Mouse (Mus musculus) layer of hippocampus, adult 9-11 months (tissue): Measurements from ENCODE around the gene Arid3a.
"Not testable (repeated sequence)": the region's sequence is repeated elsewhere in the genome, so short reads cannot be mapped to it uniquely, and the experiment has no call there.

Experiments
- DNase-seq: peaks from one replicate; pipeline ENCODE4 v3.0.0; 2022

Gene Arid3a

DNA sequence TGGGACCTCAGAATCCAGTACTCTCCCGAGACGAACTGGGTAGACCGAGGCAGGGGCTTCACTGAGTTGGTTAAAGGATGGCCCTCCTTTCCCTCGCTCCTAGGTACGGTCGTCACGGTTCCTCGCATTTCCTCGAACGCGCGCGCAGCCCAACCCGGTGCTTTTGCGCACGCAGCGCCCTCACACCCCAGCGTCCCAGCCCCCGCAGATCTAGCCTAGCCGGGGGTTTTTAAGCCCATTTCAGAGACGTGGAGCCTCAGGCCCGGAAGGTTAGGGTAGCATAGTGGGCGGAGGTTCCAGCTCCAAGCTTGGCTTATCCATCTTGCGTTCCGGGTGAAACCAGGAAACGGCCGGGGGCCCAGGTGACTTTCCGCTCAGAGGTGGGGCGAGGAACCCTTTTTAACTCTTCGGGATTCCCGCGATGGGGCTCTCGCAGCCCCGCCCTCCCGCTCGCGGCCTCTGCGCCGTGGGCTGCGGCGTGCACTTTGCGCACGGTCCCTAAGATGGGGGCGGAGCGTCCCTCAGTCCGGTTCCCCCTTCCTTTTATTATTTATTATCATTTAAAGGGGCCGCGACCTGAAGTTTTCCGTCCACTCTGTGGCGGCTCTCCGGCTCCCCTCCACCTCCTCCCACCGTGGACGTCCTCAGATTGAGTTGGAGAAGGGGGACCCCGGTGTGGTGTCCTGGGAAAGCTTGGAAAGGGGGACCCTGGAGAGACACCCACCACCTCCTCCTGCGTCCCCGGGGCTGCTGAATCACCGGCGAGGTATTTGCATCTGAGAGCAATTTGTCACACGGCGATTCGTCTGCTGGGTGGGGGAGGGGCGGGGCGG, at the start of gene Arid3a:
Gene Arid3a (plus strand): TSS at position 553 of the 833 bp plus-strand sequence.
- peak; percentile 87 for DNase-seq

DNA sequence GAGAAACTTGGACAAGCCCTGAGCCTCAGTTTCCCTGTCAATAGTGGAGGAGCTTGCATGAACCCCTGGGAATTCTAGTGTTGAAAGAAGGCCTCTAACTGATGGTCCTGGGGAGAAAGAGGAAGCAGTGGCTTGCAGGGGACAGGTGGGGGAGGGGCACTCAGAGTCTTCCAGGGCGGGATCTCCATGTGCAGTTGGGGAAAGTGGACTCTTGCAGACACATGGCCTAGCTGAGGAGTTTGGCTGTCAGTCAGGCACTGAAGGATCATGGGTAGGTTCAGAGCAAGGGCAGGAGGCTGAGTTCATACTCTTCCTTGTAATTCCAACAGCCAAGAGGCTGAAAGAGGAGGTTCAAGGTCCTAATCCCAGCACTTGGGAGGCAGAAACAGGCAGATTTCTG, 49.7 kb upstream of the Arid3a start:
- no peak for DNase-seq

DNA sequence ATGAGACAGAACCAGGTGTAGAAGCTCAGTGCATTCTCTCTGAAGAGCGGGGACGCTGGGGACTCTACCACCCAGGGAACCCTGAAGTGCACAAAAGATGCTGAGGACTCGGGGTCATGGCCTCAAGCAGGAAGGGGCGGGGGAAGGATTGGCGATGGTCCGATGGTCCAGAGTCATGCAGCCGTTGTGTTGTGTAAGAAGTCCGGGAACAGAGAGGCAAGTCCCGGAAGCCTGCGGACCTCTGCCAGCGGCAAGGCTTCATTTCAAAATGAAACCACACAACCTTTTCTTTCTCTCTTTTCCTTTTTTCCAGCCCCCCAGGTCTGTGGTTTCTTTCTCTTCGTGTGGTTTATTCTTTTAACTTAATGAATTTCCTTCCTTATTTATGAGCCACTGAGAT, 49.1 kb upstream of the Arid3a start:
- no peak for DNase-seq

DNA sequence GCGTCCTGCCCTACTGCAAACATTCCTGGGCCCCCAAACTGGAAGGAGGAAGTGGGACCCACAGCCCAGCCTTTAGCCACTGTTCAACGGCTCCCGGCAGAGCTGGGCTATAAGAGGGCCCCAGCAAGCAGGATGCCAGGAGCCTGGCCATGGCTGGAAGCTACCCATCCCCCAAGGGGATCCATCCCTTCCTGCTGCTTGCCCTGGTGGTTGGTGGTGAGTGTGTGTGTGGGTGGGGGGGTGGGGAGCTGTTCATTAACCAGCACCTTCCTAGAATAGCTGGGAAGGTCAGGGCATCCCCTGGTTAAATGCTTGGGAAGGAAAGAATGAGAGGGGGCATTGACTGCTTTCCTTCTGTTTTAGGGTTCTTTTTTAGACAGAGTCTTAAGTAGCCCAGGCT, 47.3 kb upstream of the Arid3a start:
- DNase-seq, result no peak

DNA sequence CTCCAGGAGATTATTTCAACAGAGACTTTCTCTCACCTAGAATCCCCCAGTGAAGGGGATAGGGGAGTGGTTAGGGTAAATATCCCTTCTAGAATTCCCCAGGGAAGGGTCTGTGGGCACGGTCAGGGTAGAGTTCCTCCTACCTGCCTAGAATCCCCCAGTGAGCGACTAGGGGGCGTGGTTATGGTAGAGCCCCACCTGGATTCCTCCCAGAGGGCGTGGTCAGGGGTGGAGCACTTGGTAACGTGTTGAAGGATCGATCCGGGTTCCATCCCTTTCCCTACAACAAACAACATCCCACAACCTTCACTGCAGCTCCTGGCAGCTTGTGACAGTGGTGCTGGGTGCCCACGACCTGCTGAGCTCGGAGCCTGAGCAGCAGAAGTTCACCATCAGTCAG, 46.1 kb upstream of the Arid3a start:
- DNase-seq, result no peak

DNA sequence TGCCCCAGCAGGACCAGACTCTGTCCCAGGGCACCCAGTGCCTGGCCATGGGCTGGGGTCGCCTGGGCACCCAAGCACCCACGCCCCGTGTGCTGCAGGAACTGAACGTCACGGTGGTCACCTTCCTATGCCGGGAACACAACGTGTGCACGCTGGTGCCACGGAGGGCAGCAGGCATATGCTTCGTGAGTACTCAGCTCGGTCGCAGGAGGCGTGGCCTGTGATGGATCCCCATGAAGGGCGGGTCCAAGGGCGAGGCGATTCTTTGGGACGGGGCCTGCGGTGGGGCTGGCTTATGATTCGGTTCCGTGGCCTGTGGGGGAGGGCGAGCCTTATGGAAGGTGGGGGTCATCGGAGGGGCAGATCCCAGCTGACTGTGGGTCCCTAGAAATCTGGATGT, 44.9 kb upstream of the Arid3a start:
- DNase-seq, result no peak

DNA sequence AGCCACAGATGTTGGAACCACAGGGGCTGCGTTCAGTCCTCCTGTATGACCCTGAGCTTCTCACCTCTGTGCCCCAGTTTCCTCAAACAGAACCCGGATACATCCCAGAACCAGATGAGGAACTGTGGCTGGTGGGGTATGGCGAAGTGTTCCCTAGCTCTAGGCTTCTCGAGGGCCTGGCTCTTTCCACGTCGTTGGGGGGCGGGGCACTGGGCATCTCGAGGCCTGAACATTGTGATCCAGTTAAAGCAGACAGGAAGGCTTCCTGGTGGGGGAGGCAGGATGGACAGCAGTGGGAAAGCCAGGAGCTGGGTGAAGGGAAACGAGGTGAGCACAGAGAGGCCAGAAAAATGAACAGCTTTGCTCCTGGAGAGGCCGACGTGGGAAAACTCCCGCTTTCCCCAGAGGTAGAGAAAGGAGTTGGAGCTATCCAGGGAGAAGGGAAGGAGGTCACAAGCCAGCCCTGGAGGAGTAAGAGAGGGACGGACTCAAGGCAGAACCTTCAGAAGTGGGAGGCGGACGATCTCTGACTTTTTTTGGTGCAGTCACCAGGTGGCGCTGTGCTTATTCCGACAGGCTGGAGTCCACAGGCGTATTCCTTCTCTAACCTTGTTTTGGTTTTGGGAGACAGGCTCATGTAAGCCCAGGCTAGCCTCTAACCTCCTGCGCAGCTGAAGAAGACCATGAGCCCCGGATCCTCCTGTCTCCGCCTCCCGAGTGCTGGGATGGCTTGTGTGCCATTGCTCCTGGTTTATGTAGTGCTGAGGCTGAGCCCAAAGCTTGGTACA, 43.4 kb upstream of the Arid3a start:
- DNase-seq, result peak; percentile 77

DNA sequence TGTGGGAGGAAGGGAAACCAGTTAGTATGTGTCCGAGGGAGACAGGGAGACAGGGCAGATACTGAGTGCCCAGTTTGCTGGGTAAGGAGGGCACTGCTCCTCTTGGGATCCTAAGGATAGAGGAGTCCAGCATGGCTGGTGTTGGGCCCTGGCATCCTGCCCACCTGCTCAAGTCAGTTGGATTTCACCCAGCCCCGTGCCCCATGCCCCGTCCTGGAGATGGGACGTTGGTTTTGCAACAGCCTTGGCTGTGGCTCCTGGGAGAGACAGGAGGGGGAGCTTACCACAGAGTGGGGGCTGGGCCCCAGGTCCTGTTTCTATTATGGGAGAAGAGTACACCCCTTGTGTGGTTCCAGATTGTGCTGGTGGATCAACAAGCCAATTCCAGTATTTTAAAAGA, 42.4 kb upstream of the Arid3a start:
- DNase-seq, result no peak

DNA sequence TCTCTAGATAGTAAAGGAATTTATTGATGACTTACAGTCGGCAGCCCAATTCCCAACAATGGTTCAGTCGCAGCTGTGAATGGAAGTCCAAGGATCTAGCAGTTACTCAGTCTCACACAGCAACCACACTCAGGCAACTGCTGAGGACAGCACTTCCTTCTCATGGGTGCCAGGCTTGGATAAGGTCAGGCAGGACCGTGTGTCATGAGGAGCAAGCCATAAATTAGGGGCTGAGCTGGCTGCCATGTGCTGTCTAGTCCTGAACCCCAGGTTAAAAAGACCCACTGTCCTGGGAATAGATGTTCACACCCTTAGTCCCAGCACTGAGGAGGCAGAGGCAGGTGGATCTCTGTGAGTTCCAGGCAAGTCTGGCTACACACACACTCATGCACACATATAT, 41.9 kb upstream of the Arid3a start:
- not testable (repeated sequence) for DNase-seq

DNA sequence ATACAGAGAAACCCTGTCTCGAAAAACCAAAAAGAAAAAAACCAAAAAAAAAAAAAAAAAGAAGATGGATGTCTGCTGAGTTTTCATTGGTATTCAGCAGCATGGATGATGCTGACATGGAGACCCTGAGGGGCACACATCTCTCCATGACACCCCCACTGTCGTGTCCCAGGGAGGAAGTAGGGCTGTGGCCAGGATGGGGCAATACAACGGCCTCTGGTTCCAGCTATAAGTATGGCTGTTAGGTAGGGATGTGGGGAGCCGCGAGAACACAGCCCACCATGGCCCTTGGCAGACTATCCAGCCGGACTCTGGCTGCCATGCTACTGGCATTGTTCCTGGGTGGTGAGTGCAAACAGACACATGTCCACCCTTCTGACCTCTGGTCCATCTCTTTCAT, 40.8 kb upstream of the Arid3a start, which contains the start of gene Elane:
Gene Elane (plus strand): TSS at position 194 of the 400 bp plus-strand sequence.
- DNase-seq, result no peak

DNA sequence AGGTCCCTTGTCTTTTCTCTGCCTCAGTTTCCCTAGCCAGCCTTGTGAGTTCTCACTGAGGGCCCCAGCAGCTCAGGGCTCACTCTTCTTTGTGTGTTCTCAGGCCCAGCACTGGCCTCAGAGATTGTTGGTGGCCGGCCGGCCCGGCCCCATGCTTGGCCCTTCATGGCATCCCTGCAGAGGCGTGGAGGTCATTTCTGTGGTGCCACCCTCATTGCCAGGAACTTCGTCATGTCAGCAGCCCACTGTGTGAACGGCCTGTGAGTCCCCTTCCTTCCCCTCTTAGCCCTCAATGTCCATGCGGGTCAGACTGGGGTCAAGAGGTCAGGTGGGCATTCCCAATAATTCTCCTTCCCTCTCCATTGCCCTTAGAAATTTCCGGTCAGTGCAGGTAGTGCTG, 40.2 kb upstream of the Arid3a start:
- no peak for DNase-seq

DNA sequence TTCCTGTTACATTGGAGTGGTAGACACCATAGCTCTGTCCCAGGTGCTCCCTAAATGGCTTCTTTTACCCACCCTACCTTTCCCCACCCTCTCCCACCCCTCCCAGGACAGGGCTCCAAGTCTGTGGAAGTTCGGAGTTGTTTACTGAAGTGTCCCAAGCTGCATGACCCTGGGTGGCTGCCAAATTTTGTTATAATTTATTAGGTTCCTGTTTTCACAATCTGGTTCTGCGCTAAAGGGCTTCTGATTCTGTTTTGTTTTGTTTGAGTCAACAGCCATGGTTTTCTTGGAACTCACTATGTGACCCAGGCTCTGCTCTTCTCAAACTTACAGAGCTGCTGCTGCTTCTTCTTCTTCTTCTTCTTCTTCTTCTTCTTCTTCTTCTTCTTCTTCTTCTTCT, 37.5 kb upstream of the Arid3a start:
- no peak for DNase-seq

DNA sequence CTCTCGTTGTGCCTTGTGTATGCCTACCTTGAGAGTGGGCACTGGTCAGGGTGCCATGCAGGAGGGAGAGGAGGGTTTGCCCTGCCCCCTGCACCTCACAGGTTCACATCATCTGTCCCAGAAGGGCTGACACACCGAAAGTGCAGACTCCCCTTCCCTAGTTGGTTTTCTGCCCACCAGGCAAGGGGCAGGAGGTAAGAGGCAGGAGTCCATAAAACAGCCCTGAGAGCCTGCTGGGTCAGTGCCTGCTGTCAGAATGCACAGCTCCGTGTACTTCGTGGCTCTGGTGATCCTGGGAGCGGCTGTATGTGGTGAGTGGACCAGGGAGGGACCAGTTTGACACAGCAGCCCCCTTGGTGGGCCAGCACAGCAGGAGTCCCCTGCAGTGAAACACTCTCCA, 36.2 kb upstream of the Arid3a start, which contains the start of gene Cfd:
Gene Cfd (plus strand): TSS at position 184 of the 400 bp plus-strand sequence.
- no peak for DNase-seq

DNA sequence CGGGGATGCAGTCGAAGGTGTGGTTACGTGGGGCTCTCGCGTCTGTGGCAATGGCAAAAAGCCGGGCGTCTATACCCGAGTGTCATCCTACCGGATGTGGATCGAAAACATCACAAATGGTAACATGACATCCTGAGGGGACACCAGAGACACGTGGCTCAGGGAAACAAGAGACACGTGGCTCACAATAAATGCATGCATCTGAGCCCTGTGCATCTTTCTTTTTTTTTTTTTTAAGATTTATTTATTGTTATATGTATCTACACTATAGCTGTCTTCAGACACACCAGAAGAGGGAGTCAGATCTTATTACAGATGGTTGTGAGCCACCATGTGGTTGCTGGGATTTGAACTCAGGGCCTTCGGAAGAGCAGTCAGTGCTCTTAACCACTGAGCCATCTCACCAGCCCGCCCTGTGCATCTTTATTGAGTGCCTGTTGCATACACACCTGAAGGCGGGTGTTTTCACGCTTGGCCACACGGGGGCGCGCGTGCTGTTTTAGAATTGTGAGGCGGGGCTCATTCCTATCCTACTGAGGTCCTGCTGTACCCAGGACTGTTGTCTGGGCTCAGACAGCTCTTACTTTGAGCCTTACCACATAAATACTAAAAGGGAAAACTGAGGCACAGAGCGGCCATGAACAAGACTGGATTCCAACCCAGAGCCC, 34.3 kb upstream of the Arid3a start:
- DNase-seq, result peak; percentile 69

DNA sequence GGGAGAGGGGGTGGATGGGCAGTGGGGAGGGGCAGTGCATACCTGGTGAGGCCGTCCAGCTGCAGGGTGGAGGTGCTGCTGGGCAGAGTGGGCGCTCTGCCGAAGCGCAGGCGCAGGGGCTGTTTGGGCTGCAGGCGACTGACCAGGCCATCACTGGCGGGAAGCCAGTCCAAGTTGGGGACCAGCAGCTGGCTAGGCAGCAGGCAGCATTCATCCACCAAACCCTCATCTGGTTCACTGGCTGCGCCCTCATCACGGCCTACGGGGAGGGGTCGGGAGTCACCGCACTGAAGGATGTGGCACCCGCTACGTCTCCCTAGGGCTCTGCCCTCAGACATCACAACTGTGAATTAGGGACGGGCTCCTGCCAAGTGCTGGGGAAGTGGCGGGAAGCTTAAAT, 30.5 kb upstream of the Arid3a start:
- no peak for DNase-seq

DNA sequence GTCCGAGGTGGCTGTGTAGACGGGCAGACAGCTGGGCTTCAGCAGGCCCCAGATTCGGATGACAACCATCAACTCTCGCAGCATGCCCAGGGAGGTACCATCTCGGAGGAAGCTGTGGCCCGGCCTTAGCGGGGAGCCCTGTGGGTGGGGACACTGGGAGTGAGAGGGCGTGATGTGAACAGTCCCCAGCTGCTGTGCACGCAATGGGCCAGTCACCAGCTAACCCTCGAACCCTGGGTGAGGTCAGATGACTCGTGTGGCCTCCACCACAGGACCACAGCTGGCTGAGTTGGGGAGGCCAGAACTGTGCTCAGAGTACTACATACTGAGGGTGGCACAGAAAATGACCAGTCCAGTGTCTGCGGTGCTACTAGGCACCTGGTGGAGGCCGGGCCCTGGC, 30.0 kb upstream of the Arid3a start:
- DNase-seq, result no peak

DNA sequence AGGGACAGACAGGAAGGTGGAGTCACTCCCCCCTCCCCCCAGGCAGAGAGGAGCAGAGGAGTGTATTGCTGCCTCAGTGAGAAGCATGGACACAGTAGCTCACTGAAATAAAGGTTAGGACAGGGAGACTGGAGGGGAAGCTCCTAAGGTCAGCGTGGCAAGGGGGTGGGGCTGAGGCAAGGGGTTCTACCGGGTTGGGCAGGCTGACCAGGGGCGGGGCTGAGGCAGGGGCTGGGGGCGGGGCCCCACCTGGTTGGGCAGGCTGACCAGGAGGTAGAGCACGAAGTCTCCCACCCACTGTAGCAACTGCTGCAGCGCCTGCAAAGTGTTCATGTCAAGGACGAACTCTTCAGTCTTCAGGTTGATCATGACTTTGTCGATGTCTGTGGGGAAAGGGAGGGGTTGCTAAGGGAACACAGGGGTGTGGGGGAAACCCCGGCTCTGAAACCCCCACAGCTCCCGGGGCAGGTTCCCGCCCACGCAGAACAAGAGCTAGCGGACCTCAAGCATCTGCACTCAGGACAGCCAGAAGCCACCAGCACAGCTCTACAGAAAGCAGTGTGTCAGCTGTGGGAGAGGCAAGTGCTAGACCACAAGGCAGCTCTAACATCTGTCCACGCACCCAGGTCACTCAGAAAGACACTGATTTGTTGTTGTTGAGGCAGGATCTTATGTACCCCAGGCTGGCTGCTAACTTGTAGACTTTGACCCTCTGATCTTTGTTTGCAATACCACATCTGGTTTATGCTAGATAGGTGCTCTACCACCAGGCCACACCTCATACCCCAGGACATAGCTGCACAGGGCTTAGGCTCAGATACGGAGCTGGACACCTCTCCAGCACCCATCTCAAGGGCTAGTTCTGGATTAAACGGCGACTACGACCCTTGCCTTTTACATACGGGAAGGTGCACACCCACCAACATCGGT, 29.3 kb upstream of the Arid3a start:
- no peak for DNase-seq

DNA sequence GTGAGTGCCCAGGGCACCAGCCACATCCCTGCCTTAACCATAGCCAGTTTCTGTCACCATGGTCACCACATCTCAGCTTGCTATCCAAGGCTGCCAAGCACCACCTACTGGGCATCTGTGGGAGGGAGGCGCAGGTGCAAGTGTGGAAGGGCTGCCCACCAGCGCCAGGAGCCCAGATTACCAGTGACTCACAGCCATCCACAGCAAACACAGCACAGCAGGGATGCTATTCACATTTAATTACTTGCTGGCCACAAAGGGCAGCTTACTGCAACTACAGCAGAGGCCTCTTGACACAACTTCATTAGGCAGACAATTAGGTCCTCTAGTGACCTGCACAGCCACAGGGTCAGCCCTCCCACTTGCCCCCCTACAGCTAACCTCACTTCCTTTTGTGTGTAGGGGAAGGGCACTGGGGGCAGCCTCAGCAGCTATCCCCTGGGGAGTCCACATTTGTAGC, 25.9 kb upstream of the Arid3a start:
- DNase-seq, result peak; percentile 93

DNA sequence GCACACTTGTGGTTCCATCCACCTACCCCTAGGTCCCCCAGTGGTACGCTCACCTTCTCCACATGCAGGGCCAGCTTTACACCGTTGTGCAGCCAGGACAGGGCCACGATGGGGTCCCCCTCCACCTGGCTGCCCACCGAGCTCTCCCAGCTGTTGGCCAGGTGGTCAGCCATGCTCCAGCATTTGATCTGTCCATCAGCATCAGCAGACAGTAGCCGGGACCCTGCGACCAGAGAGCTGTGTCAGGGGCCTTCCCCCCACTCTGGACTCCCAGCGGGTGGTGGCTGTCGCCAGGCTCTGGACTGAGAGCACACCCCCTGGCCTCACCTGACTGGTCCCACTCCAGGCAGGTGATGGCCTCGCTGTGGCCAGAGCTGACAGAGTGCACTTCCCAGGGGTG, 20.1 kb upstream of the Arid3a start:
- no peak for DNase-seq

DNA sequence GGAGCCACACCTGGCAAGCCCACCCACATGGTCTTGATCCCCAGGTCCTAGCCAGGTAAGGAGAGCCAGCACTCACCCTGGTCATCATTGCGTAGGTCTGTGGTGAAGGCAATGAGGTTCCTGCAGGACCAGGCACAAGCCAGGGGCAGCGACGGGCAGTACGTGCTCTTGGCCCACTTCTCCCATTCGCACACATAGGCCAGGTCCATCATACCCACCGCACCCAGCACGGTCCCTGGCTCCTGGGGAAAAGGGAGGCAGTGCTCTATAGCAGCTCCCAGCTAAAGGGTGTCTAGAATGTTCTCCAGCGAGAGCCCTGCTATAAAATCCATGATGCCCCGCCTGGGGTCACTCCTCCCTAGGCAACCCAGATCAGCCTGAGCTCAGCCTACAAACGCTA, 19.4 kb upstream of the Arid3a start:
- DNase-seq, result no peak

DNA sequence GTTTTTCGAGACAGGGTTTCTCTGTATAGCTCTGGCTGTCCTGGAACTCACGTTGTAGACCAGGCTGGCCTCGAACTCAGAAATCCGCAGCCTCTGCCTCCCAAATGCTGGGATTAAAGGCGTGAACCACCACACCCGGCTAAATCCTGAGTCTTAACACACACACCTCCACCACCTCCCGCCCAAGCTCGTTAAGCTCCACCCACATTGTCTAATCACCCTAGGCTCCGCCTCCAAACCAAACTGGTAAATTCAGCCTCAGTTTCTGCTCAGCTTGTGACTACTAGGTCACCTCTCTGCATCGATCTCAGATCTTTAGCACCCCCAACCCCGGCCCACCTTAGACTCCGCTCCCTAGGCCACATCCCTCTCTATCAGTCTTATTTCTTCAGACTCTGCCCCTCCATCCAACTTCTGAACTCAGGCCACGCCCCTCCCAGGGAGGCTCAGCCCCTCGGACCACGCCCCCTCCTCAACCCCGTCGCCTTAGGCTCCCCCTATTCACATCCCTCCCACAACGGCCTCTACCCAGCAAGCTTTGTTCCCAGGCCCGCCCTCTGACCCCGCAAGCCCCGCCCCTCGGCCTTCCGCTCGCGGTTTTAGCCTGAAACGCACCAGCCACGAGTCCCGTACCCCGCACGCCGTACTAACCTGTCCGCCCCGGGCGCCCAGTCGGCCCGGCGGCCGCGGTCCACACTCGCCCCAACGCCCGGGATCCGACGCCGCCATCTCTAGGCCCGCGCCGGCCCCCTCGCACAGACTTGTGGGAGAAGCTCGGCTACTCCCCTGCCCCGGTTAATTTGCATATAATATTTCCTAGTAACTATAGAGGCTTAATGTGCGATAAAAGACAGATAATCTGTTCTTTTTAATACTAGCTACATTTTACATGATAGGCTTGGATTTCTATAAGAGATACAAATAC, 18.4 kb upstream of the Arid3a start, which contains the start of gene Med16:
Gene Med16 (minus strand): TSS at position 757 of the 925 bp plus-strand sequence.
- peak; percentile 97 for DNase-seq
